Mouse (Mus musculus): Measurements from ENCODE around the gene Spag6.
A peak's percentile ranks its signal among the peaks of the same experiment; 100 is the strongest.

Spag6 gene

DNA sequence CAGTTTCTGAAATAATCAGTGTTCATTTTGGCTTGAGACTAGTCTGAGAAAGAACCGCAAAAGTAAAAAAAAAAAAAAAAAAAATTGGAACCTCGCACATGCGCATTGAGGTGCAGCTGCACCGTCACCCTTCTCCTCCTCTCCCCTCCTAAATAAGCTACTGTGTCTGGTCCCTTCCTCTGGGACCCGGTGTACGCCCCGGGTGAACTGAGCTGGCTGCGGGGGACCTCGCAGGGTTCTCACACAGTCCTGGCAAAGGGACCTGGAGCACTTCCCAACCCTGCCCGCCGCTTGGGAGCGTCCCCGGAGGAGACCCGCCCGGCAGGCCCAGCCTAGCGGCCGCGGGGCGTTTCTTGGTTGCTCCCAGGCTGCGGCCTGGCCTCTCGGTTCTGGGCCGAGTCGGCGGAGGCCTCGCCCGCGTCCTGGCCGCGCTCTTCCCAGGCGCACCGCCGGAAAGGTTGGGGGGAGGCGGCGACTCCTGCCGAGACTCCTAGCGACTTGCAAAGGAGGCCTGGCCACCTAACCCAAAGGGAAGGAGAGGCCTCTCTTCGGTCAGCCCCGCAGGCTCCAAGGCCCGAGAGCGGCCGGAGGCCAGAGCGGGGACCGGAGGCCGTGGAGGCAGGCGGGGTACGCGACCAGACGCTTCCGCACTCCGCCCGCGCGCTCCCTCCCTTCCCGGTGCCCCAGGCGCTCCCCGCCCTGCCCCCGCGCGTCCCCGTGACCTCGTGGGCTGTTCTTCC lies at the start of gene Spag6:
Gene Spag6, plus strand, starts transcription at position 162 of the 740 bp plus-strand sequence.
- DNase-seq, result peak; percentile 62 to 71

DNA sequence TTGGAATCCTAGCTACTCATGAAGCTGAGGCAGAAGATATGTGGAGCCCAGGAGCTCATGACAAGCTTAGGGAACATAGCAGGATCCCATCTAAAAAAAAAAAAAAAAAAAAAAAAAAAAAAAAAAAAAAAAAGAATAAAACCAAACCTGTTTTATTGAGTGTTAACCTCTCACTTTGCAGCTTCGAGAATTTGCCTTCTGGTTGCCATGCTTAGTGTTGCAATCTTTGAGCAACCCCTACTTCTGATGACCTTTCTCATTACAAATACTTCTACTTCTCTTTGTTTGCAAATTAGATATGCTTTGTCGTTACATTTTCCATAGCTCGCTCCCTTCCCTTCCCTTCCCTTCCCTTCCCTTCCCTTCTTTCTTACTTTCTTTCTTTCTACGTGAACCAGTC lies 45.3 kb upstream of the Spag6 start:
- DNase-seq, result no peak

DNA sequence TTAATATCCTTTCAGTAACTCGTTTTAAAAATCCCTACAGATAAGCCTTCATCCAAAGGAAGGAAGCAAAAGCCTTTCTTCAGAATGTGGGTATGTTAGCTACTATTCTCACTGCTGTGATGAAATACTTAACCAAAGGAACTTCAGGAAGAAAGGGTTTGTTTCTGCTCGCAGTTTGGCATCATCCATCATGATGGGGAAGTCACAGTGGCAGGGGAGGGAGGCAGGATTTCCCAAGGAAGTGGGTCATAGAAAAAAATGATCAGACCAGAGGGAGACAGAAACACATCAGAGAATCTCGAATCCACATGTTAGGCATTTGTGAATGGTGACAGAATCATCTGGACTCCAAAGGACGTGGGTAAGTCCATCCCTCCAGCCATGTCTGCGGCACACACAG lies 39.0 kb upstream of the Spag6 start:
- no peak for DNase-seq

DNA sequence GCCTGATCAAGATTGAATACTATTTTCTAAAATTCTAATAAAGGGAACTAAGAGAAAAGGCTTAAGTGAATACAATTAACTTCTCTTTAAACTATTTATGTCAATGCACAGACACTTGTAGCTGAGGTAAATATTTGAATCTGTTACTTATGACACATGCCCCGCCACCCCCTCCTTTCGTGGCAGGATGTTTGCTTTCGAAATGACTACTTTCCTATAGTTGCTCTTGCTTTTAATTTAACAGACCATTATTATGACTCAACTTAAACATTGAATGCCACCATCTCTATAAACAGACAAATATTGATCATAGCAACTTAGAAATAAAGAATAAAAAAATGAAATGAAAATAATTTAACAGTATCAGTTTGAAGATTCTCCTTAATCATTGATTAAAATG lies 29.8 kb upstream of the Spag6 start:
- DNase-seq, result no peak

DNA sequence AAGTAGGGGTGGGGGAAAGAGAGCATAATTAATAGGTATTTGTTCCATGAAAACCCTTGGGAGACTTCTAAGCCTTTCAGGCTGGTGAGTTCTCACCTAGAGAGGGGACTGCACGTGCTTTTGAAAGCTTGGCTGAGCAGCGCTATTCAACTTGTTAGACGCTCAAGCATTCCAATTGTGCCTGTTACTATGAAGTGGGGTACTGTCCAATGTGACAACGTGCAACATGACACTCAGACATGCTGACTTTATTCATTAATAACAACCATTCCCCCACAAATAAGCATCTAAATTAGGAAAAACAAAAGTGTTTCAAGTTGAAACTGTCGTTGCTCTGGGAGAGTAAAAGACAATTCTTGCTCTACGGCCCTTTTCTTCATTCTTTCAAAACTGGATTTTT lies 22.8 kb upstream of the Spag6 start:
- no peak for DNase-seq

DNA sequence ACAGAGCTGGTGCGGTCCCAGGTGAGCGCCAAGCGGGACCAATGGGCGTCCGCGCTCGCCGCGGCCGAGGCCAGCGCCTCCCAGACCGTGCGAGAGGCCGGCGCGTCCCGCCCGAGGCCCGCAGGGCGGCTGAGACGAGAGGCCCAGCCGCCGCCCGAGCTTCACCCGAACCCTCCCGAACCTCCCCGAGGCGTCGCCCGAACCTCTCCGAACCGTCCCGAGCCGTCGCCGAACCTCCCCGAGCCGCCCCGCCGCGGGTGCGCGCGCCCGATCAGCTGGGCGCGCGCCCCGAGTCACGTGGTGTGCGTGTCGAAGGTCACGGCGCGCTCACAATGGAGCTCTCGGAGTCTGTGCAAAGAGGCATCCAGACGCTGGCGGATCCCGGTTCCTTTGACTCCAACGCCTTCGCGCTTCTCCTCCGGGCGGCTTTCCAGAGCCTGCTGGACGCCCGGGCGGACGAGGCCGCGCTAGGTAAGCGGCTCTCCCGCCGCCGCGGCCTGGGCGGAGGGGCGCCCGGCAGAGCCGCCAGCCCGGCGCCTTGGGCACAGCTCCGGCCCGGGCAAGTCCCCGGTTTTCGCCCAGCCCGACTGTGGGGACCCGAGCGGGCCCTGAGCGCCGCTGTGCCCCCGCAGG lies 21.6 kb upstream of the Spag6 start, which contains the start of gene Commd3:
Gene Commd3, plus strand, starts transcription at position 252 of the 633 bp plus-strand sequence.
- DNase-seq, result peak; percentile 92 to 93

DNA sequence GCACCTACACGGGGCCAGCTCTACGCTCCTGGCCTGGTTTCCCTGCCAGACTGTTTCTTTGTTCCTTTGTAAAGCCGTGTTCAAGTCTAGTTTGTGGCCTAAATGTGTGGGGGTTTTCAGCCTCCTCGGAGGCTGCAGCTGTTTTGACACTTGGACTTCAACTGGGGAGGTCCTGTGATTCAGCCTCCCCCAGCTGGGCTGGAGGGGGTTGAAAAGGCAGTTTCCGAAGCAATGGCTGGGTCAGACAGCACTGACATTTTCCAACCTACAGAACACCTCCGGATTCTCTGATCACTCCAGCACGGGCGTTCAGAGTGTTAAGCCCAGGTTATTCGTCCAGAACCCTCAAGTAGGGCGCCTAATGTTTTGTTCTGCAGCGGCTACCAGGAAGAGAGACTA lies 21.1 kb upstream of the Spag6 start:
- no peak for DNase-seq

DNA sequence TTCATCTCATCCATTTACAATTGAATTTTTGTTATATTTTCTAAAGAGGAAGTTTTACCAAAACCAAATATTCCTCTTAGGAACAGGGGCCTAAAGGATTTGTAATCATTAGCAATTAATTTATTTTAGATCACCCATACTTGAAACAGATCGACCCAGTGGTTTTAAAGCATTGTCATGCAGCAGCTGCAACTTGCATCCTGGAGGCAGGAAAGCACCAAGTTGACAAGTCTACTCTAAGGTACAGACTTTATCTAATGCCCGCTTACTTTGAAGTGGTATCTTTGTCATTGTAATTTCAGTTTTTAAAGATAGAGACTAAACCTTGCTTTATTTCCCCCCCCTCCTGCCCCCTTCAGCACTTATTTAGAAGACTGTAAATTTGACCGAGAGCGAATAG lies 20.1 kb upstream of the Spag6 start:
- no peak for DNase-seq

DNA sequence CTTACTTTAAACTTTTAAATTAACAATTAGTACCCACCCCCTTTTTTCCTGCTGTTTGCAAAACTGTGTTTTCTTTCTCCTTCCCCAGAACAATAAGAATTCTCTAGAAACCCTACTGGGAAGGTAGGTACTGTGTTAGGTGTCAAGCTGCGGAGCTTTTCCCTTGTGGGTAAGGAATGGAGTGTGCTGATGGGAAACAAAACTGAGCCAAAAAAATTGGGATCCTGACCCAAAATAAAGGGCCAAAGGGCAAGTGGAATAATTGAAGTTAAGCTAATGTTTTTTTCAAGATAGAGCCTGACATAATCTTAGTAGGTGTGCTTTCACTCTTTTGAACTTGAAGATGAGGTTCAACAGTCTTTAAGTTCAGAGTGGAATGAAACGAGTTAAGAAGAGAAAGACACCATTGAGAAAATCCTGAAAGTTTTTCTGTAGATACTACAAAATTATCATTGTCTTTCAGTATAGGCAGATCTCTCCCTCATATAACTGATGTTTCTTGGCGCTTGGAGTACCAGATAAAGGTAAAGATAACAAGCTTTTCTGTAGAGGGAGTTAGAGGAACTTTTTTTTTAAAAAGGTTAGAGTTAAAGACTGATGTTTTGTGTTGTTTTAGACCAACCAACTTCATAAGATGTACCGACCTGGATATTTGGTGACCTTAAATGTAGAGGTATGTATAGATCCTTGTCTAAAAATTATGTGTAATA lies 19.5 kb upstream of the Spag6 start:
- DNase-seq, result no peak

DNA sequence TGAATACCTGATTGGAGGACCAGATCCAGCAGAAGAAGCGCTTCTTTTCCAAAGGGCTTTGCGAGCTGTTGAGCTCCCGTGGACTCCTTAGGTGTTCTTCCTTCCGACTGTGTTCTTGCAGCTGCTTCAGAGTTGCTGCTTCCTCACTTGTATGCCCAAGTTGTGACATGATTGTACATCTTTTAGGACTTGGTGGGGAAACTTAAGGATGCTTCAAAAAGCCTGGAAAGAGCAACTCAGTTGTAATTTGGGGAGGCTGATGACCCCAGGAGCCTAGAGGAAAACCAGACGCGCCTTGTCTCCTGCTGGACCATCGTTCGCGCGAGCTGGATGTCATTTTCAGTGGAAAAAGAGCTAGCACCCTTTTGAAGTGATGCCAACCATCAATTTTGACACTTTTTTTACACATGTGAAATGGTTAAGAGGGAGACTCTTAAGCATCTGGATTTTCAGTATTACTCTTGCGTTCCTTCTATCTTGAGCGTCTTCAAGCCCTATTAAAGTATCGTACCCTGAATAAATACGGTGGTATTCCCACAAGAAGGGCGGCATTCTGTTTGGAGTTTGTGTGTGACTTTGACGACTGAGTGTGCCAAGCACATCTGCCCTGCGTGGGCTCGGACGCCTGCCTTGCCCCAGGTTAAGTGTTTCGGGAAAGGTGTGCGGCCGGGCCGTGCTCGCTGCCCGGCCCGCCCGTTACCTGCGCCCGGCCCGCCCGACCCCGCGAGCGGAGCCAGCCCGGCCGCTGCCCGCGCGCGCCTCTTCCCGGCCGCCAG lies 18.0 kb upstream of the Spag6 start:
- no peak for DNase-seq

DNA sequence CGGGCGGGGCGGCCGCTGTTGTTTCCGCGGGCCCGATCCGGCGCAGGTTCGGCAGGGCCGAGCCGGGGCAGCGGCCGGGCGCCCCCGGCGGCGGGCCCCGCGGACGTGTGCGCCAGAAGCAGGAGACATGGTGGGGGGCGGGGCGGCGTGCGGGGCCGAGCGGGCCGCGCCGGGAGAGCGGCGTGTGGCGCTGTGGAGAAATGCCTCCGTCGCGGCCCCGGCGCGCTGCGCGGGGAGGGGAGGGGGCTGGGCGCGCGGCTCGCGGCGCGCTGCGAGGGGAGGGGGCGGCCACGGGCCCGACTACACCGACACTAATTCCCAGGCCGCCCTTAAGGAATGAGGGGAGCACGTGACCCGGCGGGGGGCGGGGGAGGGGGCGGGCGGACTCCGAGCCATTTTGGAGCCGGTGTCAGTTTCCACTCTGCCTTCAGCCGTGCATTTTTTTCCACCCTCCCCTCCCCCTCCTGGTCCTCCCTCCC lies 17.3 kb upstream of the Spag6 start:
- peak; percentile 67 to 76 for DNase-seq

DNA sequence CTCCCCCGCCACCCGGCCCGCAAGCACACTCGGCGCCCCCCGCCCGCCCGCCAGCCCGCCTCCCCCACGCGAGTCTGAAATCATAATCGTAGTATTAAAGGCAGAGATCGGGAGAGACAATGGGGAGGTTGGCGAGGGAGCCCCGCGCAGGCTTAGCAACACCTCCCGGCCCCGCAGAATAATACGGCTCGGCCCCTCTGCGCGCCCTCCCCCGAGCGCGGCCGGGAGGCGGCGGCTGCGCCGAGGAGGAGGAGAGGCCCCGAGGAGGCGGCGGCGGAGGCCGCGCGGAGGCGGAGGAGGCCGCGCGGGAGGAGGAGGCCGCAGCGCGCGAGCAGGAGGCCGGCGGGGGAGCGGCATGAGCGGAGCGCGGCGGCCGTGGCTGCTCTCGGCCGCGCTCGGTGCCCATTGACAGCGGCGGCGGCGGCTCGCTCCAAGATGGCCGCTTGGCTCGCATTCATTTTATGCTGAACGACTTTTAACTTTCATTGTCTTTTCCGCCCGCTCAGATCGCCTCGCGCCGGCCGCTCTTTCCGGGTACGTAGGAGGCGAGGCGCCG lies 16.8 kb upstream of the Spag6 start, which contains the start of gene Bmi1:
Gene Bmi1, plus strand, starts transcription at position 83 of the 556 bp plus-strand sequence.
- DNase-seq, result peak; percentile 68 to 71

DNA sequence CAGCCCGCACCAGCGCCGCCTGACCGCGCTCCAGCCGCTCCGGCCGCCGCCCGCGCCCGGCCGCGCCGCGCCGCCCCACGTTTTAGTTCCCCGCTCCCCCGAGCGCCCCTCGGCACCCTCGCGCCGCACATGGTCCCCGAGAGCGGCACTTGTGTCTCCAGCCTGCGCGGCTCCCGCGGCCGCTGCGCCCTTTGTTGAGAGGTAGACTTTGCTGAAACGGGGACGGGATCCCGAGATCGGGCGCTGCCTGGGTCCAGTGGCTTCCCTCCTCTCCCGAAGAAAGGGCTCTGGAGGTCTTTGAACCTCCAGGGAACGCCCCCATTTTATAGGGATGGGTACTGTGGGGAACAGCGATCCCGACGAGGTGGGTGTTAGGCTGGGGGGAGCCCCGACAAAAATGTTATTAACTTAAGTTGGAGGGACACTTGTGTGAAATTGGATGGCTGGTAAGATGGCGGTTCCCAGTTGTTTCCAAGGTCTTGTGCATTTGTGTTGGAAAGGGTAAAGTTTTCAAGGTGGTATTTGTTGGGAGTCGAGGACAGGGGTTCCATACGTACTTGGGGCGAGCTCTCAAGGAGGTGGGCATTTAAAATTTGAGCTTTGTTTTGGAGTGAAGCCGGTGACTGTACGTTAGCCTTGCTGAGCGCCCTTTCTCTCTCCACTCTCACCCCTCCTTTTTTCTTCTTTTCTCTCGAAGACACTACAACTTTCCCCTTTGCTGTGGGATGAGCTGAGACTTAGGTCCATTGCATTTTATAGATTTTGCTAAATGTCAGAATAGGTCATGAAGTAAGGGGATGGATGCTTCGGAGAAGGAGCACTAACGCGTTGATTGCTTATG lies 16.0 kb upstream of the Spag6 start:
- DNase-seq, result peak; percentile 59 to 67

DNA sequence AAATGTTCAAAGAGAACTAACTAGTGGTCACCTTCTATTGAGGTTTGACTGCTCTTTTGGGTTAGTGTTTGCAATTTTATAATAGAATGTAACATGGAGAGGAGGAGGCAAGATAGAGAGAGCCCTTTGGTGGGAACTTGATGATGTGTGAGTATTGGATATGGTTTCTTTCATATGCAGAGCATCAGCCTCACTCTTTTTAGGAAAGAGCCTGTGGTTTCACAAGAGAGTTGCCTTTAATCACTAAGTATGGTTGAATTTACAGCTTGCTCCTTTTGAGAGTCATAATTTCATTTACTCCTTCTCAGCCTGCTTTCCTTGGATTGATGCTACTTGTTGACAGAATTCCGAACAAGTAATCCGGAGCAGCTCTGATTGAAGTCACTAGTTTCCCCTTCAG lies 14.1 kb upstream of the Spag6 start:
- DNase-seq, result no peak

DNA sequence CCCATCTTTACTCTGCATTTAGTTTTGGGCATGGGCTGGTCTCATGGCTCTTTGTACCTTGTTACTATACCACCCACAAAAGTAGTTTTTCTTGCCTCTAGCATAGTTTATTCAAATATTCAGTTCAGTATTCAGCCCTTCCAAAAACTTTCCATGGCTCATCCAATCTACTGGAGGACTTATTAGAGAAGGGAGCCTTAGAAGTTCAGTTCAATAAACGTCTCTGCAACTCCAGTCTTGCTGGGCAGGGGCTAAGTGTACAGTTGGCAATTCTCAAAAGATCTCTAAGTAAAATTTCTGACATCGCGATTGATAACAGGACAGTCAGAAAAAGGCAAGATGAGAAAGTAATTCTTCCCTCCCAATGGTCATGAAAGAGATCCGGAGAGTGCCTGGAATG lies 13.3 kb upstream of the Spag6 start:
- no peak for DNase-seq

DNA sequence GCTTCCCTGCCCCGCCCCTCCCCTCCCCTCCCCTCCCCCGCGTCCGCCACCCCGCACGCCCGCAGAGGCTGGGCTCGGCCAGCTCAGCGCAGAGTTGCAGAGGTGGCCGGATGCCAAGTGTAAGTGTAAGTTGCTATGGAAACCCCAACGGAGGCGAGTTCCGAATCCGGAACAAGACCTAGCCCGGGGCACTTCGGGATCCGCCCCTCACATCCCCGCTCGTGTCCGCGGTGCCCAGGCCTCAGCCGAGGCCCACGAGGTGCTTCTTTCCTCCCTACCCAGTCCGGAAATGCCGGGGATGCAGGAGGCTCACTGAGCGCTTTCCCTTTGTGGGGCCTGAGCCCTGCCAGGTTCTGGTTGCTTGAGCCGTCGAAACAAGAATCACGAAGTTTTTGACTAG lies 12.9 kb upstream of the Spag6 start:
- DNase-seq, result peak; percentile 73 to 76

DNA sequence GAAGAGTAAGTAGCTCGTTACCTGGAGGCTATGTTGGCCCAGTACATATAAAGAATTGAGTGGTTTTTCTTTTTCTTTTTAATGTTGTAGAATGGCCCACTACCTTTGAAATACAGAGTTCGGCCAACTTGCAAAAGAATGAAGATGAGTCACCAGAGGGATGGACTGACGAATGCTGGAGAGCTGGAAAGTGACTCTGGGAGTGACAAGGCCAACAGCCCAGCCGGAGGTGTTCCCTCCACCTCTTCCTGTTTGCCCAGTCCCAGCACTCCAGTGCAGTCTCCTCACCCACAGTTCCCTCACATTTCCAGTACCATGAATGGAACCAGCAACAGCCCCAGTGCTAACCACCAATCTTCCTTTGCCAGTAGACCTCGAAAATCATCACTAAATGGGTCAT lies 9.8 kb upstream of the Spag6 start:
- no peak for DNase-seq

DNA sequence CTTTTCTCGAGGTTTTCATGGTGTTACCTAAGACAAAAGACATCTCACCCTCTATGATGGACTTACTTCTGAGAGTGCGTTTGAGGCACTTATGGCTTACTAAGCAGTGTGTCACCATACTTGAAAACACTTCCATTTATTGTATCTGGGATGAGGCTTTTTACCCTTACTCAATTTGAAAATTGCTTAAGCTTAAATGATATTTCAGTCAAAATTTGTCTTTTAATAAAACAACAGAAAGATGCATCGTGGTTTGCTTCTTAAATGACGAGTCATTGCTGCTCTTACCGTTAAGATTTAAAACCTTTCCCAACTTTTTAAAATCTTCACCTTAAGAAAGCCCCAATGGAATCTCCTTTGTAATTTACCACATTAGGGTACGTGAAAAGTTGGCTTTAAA lies 7.4 kb upstream of the Spag6 start:
- DNase-seq, result no peak

DNA sequence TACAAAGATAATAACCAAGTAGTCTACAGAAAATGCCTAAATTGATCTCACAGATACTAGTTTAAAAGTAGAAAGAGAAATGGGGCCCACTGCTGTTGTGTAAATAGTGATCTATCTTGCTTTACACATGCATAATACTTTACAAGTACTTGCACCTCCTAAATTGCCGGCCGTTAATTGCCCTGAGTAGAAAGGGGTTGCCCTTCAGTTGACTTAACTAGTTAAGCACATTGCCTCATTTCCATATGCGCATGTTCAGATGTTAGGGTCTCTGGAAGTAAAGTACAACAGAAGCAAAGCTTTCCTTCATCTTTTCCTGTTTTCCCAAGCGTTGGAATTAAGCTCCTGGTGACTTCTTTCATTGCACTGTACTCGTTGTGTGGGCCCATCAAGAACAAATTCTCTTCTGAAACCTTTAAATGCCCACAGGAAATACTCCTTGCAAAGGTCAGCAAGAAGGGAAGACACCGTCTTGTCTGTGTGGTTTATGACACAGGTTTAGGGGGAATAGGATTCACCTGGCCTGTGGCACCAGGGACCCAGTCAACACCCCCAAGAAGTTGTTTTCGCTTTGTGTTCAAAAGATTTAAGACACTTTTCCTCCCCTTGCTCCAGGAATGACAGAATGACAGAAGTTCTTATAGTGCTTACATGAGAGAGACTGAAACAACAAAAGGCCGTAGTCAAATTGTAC lies 6.9 kb upstream of the Spag6 start:
- no peak for DNase-seq

DNA sequence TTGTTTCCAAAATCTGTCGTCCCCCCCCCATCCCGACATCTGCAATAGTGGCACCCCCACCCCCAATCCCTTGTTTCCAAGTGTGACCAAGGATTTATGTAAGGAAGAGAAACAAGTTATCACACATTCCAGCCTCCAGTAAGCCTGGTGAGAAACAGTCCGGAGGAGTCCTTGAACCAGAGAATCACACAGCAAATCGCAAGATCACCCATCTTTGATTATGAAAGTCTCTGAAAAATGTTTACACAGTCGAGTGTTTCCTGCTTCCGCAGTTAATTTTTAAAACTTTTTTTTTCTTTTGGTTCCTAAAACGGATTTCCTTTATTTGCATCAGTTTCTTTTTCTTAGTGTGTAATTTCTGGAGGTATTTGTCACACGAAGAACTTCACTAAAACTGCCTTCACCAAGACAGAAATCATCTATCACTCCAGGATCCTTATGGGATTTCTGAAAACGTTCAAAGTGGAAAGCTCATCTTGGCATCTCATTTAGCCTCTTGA lies 6.1 kb upstream of the Spag6 start:
- DNase-seq, result peak in 1 of 2 experiments; percentile 34

DNA sequence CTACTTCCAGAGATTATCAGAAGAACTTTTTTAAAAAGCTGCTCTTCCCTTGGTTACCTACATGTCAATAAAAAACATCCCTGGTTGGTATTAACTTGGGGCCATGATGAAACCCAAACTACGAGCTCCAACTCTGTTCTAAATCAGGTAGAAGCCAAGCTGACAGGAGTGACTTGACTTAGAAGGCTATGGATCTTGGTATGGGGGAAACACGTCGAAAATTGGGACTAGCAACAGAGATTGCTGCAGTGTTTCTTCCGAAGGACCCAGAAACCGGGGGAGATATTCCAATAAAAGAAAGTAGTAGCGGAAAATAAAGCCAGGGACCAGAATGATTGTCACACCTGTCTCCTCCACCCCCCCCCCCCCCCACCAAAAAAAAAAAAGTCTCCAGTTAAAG lies 5.5 kb upstream of the Spag6 start:
- DNase-seq, result peak in 1 of 2 experiments; percentile 22
